Mouse (Mus musculus): ENCODE measurements around the gene Bcl2a1d. TPM values are rescaled to one million over a fixed set of nuclear protein-coding genes. Genes with fewer than 3 reads are reported as not detected.
"Not testable (repeated sequence)": the region's sequence is repeated elsewhere in the genome, so short reads cannot be mapped to it uniquely, and the experiment has no call there.

Gene Bcl2a1d
- polyA plus RNA-seq, 1 experiment from 2014 or later, result 0.39 TPM

DNA sequence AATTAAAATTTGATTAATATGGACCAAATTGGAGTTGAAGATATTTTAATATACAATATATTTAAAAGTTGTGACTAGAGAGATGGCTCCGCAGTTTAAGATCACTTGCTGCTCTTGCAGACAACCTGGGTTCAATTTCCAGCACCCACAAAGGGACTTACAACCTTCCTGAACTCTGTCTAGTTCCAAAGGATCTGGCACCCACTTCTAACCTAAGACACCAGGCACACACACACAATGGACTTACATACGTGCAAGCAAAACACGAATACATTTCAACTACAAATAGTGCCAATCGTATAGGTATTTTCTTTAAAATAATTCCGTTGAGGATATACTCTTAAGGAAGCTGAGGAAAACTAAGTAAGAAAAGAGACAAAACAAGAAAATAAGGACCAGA, 13.1 kb downstream of the Bcl2a1d start:
- not testable (repeated sequence) for H3K9ac ChIP-seq; H3K27me3 ChIP-seq; H3K27ac ChIP-seq; H3K4me1 ChIP-seq (replicated peaks); ATAC-seq (replicated peaks; ENCODE audit: insufficient number of reproducible peaks, insufficient read depth, low FRiP score, low read depth); H3K36me3 ChIP-seq; H3K9me3 ChIP-seq (replicated peaks); H3K4me3 ChIP-seq
- H3K4me2 ChIP-seq, result peak overlapping the region; percentile 53
- 81% methylated on average over 5 of the region's 5 CpGs for WGBS

DNA sequence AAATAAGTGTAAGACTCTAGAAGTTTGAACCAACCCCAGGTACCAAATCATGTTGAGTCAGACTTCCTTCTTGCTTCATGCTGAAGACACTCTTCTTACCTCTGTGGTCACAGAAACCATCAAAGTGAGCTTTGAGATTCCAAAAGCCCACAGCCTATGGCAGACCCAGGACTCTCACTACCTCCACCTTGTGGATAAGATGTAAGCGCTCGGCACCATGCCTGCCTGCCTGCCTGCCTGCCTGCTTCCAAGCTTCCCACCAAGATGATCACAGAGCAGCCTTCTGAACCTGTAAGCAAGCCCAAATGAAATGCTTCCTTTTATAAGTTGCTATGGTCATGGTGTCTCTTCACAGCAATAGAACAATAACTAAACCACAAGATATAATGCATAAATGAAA, 13.6 kb downstream of the Bcl2a1d start:
- H3K4me3 ChIP-seq; H3K4me1 ChIP-seq (replicated peaks); H3K27me3 ChIP-seq; H3K36me3 ChIP-seq; H3K9ac ChIP-seq; H3K27ac ChIP-seq; H3K9me3 ChIP-seq (replicated peaks); H3K4me2 ChIP-seq; ATAC-seq (replicated peaks; ENCODE audit: insufficient number of reproducible peaks, insufficient read depth, low FRiP score, low read depth): not testable (repeated sequence)
- WGBS, result 37% methylated on average over 2 of the region's 2 CpGs

DNA sequence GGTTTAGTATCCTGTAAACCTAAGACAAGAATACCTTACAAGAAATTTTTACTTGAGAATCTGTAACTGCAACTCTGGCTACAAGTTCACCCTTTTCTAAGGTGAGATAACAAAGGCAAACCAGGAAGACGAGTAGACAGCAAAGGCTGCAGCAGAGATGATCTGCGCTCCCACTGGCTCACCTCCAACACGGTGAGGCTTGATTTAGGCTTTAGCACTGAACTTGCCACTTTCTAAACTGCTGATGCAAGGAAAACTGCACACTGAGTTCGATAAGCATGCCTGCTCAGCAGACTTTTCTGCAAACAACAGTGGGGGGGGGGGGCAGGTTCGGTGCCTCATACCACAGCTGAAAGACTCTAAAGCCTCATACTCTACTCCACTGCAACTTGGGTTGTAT, 17.2 kb downstream of the Bcl2a1d start:
- H3K4me3 ChIP-seq; H3K9me3 ChIP-seq (replicated peaks); H3K4me1 ChIP-seq (replicated peaks); H3K9ac ChIP-seq; H3K27me3 ChIP-seq; H3K36me3 ChIP-seq; H3K27ac ChIP-seq; H3K4me2 ChIP-seq; ATAC-seq (replicated peaks; ENCODE audit: insufficient number of reproducible peaks, insufficient read depth, low FRiP score, low read depth): not testable (repeated sequence)
- whole genome bisulfite sequencing, result 69% methylated on average over 5 of the region's 5 CpGs

DNA sequence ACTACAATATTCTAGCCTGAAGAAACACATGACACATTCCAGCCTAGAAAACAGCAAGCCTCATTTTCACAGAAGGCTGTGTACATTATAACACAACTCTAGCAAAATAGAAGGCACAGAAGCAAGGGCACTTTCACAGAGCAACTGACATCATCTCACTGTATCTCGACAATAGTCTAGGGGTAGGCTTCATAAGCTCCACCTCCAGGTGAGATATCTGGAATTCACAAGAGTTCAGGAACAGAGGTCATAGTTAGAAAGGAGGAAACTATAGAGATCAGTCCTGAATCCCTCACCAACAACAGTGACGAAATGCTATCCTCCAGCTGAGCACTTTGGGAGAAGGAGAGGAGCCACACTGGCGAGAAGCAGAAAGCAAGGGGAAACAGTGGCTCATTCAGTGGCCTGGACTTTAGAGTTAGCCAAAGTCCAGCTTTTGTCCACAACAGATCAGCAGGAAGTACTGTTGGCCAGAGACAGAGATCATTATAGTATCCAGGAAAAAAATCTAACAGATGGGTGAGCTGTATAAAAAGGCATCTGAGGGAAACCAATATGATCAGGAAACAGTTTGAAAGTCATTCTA, 19.5 kb downstream of the Bcl2a1d start:
- H3K27me3 ChIP-seq; H3K4me2 ChIP-seq; H3K27ac ChIP-seq; H3K36me3 ChIP-seq; H3K9me3 ChIP-seq (replicated peaks); H3K4me1 ChIP-seq (replicated peaks); ATAC-seq (replicated peaks; ENCODE audit: insufficient number of reproducible peaks, insufficient read depth, low FRiP score, low read depth); H3K9ac ChIP-seq; H3K4me3 ChIP-seq: not testable (repeated sequence)
- WGBS, result 64% methylated on average over 3 of the region's 3 CpGs

DNA sequence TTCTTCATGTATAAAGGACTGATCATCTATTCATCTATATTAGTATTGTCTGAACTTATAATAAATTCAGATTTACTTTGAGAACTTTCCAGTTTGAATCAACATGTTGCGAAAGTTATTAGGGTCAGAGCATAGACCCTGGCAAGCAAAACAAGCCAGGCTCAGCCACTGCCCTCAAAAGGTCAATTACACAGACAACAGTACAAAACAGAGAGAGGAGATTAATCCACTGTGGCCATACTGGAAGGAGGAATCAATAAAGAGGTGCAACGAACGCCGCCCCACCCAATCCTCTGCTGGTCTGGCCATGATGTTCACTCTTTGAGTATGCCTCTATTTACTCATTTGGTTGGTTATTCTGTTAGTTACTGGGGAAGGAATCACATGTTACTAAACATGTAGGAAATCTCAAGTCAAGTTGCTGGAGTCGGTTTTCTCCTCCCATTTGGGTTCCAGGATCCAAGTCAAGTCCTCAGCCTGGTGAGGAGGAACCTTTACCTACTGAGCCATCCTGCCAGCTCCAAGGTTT, 20.7 kb downstream of the Bcl2a1d start:
- not testable (repeated sequence) for H3K4me2 ChIP-seq; H3K4me1 ChIP-seq (replicated peaks); H3K36me3 ChIP-seq; H3K27ac ChIP-seq; H3K9me3 ChIP-seq (replicated peaks); H3K4me3 ChIP-seq; H3K27me3 ChIP-seq; H3K9ac ChIP-seq; ATAC-seq (replicated peaks; ENCODE audit: insufficient number of reproducible peaks, insufficient read depth, low FRiP score, low read depth)
- 91% methylated on average over 4 of the region's 5 CpGs for WGBS

DNA sequence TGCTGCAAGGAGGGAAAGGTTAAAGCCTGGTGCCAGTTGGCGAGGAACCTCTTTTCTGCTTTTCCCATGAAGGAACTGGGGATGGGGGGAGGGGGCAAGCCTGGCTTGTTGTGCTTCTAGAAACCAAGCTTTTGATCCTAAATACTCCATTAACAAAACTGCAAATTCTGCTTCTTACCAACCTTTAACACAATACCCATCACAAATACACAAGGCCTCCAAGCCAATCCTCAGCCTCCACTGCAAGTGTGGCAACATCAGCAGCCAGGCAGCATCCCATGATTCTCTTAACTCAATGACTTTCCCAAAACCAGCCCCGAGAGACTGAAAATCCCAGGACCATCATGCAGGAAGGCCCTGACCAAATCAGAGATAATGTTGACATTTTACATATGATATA, 21.3 kb downstream of the Bcl2a1d start:
- not testable (repeated sequence) for ATAC-seq (replicated peaks; ENCODE audit: insufficient number of reproducible peaks, insufficient read depth, low FRiP score, low read depth); H3K27ac ChIP-seq

DNA sequence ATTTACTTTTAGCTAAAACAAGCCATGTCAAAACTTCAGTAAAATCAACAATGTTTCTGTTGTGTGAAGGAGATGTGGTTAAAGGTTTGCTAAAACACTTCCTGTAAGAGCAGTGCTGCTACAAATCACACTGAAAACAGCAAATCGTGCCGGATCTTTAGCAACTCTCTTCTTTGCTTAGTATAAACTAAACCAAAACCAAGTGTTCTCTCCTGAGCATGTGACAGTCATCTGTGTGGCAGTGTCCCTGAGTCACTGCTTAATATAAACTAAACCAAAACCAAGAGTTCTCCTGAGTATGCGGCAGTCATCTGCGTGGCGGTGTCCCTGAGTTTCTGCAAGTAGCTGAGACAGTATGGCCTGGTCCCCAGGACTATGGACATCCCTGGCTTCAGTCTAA, 21.9 kb downstream of the Bcl2a1d start:
- not testable (repeated sequence) for ATAC-seq (replicated peaks; ENCODE audit: insufficient number of reproducible peaks, insufficient read depth, low FRiP score, low read depth); H3K36me3 ChIP-seq; H3K9ac ChIP-seq; H3K27me3 ChIP-seq; H3K27ac ChIP-seq; H3K9me3 ChIP-seq (replicated peaks); H3K4me1 ChIP-seq (replicated peaks); H3K4me2 ChIP-seq; H3K4me3 ChIP-seq
- WGBS, result 83% methylated on average over 5 of the region's 5 CpGs

More for the DNA sequence above, 21.3 kb downstream of the Bcl2a1d start:
- H3K4me2 ChIP-seq; H3K4me3 ChIP-seq; H3K36me3 ChIP-seq; H3K27me3 ChIP-seq; H3K4me1 ChIP-seq (replicated peaks); H3K9me3 ChIP-seq (replicated peaks); H3K9ac ChIP-seq: not testable (repeated sequence)
- 77% methylated on average over 2 of the region's 2 CpGs for WGBS

DNA sequence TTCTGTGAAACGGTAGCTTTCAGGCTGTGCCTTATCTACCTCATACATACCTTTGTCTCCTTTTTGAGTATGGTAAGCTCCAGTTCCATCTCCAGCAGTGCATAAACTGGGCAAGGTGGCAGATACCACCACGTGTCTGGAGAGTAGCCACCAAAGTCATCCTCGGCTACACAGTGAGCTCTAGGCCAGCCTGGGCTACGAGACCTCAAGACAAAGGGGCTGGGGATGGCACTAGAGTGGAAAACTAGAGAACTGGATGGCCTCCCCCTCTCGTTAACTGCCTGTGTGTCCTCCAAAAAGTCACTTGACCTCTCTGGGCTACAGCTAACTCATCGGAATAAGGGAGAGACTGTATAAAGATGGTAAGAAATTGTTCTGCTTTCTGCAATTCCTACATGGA, 22.4 kb downstream of the Bcl2a1d start:
- Histone ChIP-seq H3K36me3 (no peaks in the 10 kb centered on the region), H3K9me3 (replicated peaks) (no peaks in the 10 kb centered on the region), H3K4me3 (no peak overlapping the region), H3K27ac (no peak overlapping the region), H3K4me1 (replicated peaks) (no peaks in the 10 kb centered on the region), H3K27me3 (no peaks in the 10 kb centered on the region), H3K4me2 (no peak overlapping the region), H3K9ac (no peak overlapping the region)
- 87% methylated on average over 6 of the region's 6 CpGs for WGBS
- ATAC-seq (replicated peaks; ENCODE audit: insufficient number of reproducible peaks, insufficient read depth, low FRiP score, low read depth), result no peak

DNA sequence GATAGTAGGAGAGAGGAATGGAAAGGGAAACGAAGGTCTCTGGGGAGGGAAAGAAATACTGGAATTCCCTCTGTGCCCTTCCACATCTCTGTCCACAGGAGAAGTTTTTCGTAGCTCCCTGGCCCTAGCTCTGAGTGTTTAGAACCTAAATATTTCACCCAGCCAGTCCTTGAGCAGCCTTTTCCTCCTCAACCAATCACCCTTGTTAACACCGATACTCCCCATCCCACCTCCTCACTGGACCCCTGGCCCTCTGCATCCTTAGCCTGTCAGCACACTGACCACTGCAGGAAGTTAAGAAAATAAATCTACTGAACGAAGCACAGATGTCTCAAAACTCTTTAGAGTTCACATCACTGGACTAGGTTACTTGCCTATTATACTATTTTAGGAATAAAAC, 25.0 kb downstream of the Bcl2a1d start:
- no peaks in the 10 kb centered on the region for H3K36me3 ChIP-seq
- no peaks in the 10 kb centered on the region for H3K4me1 ChIP-seq (replicated peaks)
- H3K4me2 ChIP-seq, result no peak overlapping the region
- no peak overlapping the region for H3K4me3 ChIP-seq
- no peaks in the 10 kb centered on the region for H3K9me3 ChIP-seq (replicated peaks)
- ATAC-seq (replicated peaks; ENCODE audit: insufficient number of reproducible peaks, insufficient read depth, low FRiP score, low read depth), result no peak
- no peak overlapping the region for H3K27ac ChIP-seq
- no peak overlapping the region for H3K9ac ChIP-seq
- H3K27me3 ChIP-seq, result no peaks in the 10 kb centered on the region
- 62% methylated on average over 4 of the region's 4 CpGs for WGBS

DNA sequence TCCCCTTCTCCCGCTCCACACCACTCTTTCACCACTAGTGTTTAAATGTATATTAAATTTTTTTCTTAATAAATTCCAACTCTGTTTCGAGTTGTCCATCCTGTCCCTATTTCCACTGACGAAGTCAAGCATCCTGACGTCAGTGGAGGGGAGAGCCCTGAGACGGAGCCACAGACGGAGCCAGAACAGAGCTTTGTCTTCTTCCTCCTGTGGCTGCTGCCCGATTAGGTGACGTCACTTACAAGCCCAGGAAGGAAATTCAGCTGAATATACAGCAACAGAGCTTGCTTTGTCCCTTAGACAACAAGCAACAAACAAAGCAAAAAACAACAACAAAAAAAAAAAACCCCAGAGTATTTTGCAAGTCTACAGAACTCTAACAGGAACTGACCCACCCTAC, 26.6 kb downstream of the Bcl2a1d start:
- not testable (repeated sequence) for H3K9ac ChIP-seq; H3K9me3 ChIP-seq (replicated peaks); H3K36me3 ChIP-seq; H3K4me1 ChIP-seq (replicated peaks); H3K4me3 ChIP-seq; H3K4me2 ChIP-seq; H3K27me3 ChIP-seq; ATAC-seq (replicated peaks; ENCODE audit: insufficient number of reproducible peaks, insufficient read depth, low FRiP score, low read depth); H3K27ac ChIP-seq
- WGBS, result 68% methylated on average over 8 of the region's 8 CpGs

DNA sequence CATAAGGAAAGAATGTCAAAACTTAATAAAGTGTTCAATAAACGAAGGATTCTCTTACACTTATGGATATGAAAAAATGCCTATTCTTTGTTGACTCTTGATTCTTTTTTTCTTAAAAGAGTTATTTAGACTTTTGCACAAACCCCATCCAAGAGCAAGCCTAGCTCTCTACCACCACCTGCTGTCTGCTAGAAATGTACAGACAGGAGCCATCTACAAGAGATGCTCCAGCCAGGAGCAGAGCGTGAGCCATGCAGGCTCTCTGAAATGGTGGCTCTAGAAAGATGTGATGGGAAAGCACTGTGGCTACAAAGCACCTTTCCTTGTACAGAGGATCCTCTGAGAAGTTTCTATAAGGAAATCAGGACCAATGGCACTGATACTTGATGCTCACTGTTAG, 33.0 kb downstream of the Bcl2a1d start:
- not testable (repeated sequence) for H3K27me3 ChIP-seq; H3K36me3 ChIP-seq; H3K9me3 ChIP-seq (replicated peaks); H3K4me2 ChIP-seq; H3K4me3 ChIP-seq; H3K27ac ChIP-seq; ATAC-seq (replicated peaks; ENCODE audit: insufficient number of reproducible peaks, insufficient read depth, low FRiP score, low read depth); H3K9ac ChIP-seq; H3K4me1 ChIP-seq (replicated peaks)
- 100% methylated on average over 1 of the region's 2 CpGs for WGBS

DNA sequence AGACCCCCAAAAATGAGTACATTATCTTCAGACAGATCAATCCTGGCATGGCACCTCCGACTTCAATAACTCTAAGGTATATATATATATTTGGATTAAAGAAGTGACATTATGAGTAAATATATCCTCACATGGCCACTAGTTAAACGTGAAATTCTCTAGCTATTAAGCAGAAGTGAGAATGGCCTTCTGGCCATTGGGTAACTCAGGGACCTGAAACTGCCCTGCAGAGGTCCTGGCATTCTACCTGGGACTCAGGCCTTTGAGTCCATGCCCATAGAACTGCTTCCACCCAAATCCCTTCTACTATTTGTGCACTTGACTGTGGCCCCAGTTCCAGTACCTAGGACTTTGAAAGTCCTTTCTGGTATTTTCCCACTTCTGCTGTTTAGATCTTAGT, 40.4 kb downstream of the Bcl2a1d start:
- not testable (repeated sequence) for H3K4me2 ChIP-seq; H3K36me3 ChIP-seq; H3K27me3 ChIP-seq; H3K4me1 ChIP-seq (replicated peaks); H3K27ac ChIP-seq; H3K9me3 ChIP-seq (replicated peaks); ATAC-seq (replicated peaks; ENCODE audit: insufficient number of reproducible peaks, insufficient read depth, low FRiP score, low read depth); H3K4me3 ChIP-seq; H3K9ac ChIP-seq
- 75% methylated on average over 2 of the region's 2 CpGs for WGBS
